Mouse (Mus musculus) right cerebral cortex, postnatal 36 days (tissue): Measurements from ENCODE around the gene Eif2b5.

ENCODE experiments used
- DNase-seq, 2 experiments: peaks; one replicate each; pipeline ENCODE4 v3.0.0; 2022; ENCODE audit warnings: low spot score in 2 of 2, mixed read lengths in 1 of 2

Eif2b5 gene

GRCm38 (mm10) chr16:20489233-20489632, 9.4 kb upstream of the Eif2b5 start:
- DNase-seq, result no peak

- DNase-seq, result no peak
Measured at GRCm38 (mm10) chr16:20490581-20490980, 8.0 kb upstream of the Eif2b5 start.

GRCm38 (mm10) chr16:20491301-20491700, 7.3 kb upstream of the Eif2b5 start:
- DNase-seq, result no peak

GRCm38 (mm10) chr16:20493452-20493851, 5.2 kb upstream of the Eif2b5 start:
- DNase-seq, result no peak

GRCm38 (mm10) chr16:20496671-20497600, 1.7 kb upstream of the Eif2b5 start:
- DNase-seq, result peak; percentile 44 to 57

- no peak for DNase-seq
Measured at GRCm38 (mm10) chr16:20497980-20498676, 489 bp upstream of the Eif2b5 start.

GRCm38 (mm10) chr16:20506000-20506399, 7.4 kb downstream of the Eif2b5 start:
- peak in 1 of 2 experiments; percentile 50 for DNase-seq

GRCm38 (mm10) chr16:20509349-20509748, 10.7 kb downstream of the Eif2b5 start:
- no peak for DNase-seq

DNA sequence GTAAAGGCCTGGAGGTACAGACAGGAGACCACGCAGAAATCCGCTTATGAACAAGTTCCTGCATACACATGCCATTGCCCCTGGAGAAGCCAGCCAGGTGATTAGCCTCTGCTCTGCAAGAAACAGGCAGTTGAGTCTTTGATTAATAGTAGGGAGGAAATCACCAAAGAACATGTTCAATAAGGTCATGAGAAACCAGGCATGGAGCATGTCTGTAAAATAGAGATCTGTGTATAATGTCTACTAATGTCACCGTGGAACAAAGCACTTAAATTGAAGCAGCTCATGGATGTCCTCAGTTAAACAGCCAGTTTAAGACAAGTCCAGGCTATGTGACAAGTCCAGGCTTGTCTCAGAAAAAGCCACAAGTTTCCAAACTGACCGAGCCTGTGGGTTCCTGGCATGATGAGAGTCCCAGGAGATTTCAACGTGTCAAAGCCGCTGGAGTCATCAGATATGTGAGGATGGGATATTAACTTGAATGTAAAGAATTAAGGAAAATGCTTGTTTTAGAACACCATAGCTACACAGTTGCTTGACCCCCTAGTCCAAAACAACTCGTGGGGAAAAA, 12.7 kb downstream of the Eif2b5 start:
- no peak for DNase-seq

GRCm38 (mm10) chr16:20516032-20516431, 17.4 kb downstream of the Eif2b5 start:
- no peak for DNase-seq

DNA sequence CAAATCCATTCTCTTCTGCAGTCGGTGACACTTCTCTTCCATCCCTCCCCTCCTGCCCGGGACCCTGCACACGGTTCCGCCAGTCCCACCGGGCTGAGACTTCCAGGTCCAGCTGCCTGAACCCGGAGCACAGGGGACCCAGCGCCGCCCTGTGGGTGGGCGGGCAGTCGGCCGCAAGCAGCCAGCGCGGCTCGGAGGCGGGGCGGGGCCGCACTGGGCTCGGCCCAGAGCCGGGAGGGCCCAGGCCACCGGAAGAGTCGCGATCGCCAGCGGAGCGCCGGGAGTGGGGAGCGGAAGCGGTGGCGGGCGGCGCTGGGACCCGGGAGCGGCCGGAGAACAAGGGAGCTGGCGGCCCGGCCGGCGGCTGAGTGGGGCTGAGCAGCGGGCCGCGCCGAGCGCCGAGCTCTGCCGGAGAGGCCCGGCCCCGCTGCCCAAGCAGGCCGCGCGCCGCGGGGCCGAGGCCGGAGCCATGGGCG, 18.1 kb downstream of the Eif2b5 start, which contains the start of gene Dvl3:
Gene Dvl3 (plus strand): TSS at position 257 of the 476 bp plus-strand sequence.
- peak; percentile 79 to 84 for DNase-seq

GRCm38 (mm10) chr16:20517216-20517615, 18.6 kb downstream of the Eif2b5 start:
- no peak for DNase-seq

GRCm38 (mm10) chr16:20517701-20518374, 19.2 kb downstream of the Eif2b5 start:
- DNase-seq, result no peak

GRCm38 (mm10) chr16:20523886-20524285, 25.3 kb downstream of the Eif2b5 start:
- no peak for DNase-seq

DNA sequence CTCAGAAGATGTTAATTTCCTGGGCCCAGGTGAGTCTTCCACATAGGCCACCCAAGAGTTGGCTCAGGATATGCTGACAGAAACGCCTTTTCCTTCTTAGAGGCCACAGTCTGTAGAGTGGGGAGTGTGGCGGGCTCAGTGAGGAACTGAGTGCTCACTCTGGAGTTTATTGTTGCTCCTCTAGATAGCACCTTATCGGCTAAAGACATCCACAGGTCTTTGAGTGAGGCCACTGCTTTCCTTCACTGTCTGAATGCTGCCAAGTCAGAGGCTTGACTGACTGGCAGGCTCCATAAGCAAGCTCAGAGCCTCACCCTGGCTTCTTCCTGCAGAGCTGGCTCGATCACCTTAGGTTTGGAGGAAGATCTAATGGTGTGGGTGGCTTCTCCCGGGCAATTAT, 30.2 kb downstream of the Eif2b5 start:
- DNase-seq, result no peak

DNA sequence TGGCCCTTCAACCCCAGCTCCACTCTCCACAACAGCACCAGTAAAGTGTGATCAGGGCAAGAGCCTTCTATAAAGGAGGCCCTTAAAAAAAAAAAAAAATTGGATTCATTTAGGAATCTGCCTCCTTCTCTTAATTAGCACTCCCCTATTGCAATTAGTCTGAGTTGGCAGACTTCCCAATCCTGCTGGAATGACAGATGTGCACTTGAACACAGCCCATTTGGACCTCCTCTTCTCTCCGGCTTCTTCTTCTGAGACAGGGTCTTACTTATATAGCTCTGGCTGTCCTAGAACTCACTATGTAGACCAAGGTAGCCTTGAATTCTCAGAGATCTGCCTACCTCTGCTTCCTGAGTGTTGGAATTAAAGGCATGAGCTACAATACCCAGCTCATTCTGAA, 30.8 kb downstream of the Eif2b5 start:
- no peak for DNase-seq

- no peak for DNase-seq
Measured at GRCm38 (mm10) chr16:20530941-20531340, 32.3 kb downstream of the Eif2b5 start.

GRCm38 (mm10) chr16:20534617-20535295, 36.1 kb downstream of the Eif2b5 start:
- no peak for DNase-seq

- DNase-seq, result peak; percentile 95 to 98
Measured at GRCm38 (mm10) chr16:20535296-20536080, 36.9 kb downstream of the Eif2b5 start, which contains the start of gene Ap2m1. TSS of gene Ap2m1 (plus strand) at chr16:20535478.

- DNase-seq, result no peak
Measured at GRCm38 (mm10) chr16:20536081-20536665, 37.6 kb downstream of the Eif2b5 start.
